Mouse (Mus musculus) frontal cortex, adult 2 months (tissue): ENCODE measurements around the gene Hapln4. TPM values are rescaled to one million over a fixed set of nuclear protein-coding genes. Genes with fewer than 3 reads are reported as not detected.

Experiments used
- DNase-seq, 2 experiments: peaks; one replicate each; pipeline ENCODE4 v3.0.0; 2022; ENCODE audit warnings: low spot score in 1 of 2; ENCODE audit errors: extremely low spot score in 1 of 2
- polyA plus RNA-seq: library from polyadenylated mRNA; depleted of rRNA; stranded (reverse); fragments of >200 nt; gene quantifications from 2 replicates; pipeline ENCODE4 v1.2.3, GENCODE M21; 2012

Gene Hapln4
- polyA plus RNA-seq, 1 experiment, result 34.8 TPM

DNA sequence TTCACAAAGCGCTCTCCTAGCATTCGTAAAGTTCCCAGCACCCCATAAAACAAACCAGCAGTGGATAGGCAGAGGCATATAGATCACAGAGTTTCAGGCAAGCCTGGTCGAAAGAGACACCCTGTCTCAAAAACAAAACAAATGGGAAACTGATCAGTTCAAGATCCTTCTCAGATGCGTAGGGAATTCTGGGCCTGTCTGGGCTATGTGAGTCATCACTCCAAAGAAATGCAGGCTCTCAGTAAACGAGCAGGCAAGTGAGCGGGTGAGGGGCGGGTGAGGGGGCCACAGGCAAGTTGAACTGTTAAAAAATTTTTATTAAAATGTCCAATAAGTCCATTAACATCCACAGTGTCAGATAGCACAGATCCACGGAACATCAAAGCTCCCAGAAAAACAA, 9.5 kb downstream of the Hapln4 start:
- DNase-seq, result no peak

DNA sequence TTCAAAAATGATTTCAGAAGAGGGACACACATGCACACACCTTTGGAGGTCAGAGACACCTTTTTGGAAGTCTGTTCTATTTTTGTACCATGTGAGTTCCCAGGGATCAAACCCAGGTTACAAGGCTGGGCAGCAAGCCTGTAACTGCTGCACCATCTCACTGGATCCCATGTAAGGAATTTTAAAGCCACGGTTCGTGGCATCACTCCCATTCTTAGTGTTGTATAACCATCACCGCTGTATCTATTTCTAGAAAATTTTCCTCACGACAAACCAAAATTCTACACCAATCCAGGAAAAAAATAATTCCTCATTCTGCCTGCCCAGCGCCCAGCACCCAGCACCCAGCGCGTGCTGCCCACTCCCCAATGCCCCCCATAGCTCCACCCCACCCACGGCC, 16.0 kb downstream of the Hapln4 start:
- peak; percentile 56 to 78 for DNase-seq

DNA sequence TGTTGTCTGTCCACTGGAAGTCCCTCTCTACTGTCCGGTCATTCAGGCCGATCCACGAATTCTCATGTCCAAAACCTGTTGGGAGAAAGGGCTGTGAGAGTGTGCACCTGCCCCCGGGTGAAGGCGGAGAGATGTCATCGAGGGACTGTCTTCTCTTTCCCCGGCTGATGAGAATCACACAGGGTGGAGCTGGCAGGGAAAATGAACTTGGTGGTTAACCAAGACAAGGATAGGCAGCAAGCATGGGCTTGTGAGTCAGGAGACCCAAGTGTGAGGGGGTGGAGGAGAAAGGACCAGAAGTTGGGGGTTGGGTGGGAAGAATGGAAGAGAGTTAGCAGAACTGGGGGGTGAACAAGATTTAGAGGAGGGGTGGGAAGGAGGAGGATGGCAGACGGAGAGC, 17.0 kb downstream of the Hapln4 start:
- DNase-seq, result peak; percentile 58 to 74

DNA sequence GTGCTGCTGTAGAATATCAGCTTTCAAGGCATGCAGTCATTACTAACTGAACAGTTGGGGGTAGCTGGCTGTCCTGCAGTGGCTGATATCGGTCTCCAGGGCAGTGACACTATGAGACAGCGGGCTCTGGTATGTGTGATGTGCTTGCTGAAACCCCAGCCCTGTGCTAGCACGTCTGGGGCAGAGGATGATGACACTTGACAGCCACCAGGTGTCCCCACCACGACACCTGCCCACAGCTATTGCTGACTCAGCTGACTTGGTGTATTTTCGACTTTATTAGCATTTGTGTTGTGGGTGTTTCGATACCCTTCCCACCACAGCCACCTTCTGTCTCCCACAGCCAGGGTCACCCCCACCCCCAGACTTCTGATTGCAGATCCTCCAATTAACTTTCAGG, 21.2 kb downstream of the Hapln4 start:
- no peak for DNase-seq

DNA sequence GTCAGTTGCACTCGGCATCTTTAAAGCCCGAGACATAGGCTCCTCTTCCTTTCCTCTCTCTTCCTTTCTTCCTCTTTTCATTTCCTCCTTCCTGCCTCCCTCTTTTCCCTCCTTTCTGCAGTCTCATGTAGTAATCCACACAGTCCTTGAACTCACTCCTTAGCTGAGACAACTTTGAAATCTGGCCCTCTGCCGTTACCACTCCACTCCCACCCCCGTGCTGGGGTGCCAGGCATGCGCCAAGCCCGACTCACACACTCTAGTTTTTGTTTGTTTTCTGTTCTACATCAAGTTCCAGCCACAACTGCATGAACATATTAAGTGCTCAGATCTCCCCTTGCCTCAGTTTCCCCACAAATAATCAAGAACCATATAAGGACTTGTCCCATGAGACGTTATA, 21.7 kb downstream of the Hapln4 start:
- DNase-seq, result no peak

DNA sequence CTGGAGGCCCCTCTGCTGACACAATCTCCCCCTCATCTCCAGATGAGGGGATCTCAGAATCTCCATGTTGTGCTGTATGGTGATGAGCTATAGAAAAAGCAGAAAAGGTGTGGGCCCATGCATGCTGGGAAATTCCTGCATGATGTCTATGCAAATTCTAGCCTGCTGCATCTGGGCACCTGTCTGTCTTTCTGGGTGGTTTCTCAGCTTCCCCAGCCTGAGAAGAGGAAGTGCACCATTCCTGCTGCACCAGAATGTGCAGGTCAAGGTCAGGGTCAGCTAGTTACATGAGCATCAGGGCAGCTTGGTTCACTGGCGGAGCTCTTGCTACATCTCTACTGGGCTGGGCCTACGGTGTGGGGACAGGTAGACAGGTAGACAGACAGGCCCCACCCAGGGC, 27.2 kb downstream of the Hapln4 start:
- DNase-seq, result no peak

DNA sequence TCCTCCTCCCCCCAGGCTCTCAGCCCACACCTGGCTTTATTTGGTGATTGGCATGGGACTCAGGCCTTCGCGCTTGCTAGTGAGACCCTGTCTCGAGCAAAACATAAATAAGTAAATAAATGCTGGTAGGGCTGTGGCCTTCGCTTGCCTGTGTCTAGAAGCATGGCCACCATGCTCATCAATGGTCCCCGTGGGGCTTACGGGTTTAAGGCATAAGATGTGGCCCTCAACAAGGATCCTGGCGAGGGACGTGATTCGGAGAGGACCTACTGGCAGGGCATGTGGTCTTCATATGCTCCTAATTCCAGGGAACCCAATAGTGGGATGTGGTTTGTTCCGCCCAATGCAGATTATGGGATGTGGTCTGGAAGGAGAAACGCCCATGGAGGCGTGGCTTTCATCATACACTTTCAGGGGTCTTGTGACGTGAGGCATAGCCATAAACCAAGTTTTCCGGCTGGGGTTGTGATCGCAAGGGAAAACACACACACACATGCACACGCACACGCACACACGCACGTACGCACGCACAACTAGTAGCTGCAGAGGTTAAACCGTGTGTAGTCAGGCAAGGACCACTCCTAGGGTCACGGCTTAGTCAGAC, 28.0 kb downstream of the Hapln4 start:
- no peak for DNase-seq

DNA sequence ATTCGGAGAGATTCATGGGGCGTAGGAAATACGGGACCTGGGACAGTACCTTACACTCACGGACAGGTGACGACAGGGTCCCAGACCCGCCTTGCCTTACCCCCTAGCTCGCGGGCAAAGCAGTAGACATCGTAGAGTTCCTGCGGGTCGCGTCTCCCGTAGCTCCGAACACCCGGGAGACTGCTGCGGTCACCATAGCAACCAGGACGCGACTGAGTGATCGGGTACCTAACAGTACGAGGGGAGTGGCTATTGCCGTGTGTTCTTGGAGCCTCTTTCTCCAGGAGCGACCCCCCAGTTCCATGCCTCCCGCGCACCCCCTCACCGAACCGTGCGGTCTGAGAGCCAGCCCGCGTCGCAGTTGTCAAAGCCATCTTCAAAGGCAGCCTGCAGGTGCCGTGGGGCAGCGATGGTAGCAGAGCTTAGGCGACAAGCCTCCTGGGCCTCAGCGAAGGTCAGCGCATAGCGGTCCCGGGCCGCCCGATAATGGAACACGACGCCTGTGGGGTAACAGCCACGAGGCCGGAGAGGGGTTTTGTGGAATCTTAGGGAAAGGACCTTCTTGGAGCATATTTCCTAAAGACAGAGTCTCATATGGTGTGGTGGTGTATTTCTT, 29.3 kb downstream of the Hapln4 start:
- no peak for DNase-seq

DNA sequence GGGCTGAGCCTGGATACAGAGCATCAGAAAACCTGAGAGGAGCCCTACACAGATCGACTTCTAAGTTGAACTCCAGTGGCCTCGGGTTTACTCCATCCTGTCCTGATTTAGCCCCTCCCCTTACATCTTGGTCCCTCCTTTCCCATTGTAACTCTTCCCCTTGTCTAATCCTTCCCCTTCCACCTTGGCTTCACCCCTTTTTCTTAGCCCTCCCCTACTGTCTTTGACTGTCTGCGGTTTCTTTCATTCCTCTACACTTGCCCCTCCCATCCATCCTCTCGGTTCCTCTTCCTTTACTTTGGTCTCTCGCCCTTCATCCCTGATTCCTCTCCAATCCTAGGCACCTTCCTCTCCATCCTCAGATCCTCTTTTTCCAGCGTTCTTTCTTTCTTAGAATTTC, 31.2 kb downstream of the Hapln4 start:
- DNase-seq, result no peak

DNA sequence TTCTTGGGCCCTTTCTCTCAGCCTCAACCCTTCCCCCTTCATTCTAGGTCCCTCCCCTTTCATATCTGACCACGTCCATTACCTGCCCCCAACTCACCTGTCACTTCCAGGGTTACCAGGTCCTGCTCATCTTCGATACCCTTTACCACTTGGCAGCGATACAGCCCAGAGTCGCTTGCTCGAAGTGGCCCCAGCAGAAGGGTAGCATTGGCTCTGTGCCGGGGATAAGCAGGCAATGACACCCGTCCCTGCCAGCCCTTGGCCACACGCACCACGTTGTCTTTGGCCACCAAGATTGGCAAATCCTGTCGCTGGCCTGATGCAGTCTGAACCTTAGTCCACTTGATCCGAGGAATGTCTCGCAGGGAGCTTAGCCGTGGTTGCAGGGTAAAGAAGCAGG, 31.6 kb downstream of the Hapln4 start:
- DNase-seq, result no peak

DNA sequence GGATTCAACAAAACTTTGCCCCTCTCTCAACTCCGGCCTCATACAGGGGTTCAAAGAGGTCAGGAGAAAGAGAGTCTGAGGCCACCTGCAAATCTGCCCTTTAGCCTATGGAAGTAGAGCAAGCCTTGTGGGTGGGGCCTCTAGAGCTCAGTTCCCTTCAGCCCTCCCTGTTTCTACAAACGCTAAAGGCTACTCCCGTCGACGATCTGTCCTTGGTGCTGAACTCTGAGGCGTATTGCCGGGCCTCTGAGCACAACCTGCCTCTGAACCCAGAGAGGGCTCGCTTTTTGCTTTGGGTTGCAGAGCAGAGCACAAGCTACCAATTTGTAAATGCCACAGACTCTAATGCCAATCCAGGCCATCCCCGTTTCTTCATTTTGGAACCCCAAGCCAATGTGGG, 34.4 kb downstream of the Hapln4 start:
- no peak for DNase-seq

DNA sequence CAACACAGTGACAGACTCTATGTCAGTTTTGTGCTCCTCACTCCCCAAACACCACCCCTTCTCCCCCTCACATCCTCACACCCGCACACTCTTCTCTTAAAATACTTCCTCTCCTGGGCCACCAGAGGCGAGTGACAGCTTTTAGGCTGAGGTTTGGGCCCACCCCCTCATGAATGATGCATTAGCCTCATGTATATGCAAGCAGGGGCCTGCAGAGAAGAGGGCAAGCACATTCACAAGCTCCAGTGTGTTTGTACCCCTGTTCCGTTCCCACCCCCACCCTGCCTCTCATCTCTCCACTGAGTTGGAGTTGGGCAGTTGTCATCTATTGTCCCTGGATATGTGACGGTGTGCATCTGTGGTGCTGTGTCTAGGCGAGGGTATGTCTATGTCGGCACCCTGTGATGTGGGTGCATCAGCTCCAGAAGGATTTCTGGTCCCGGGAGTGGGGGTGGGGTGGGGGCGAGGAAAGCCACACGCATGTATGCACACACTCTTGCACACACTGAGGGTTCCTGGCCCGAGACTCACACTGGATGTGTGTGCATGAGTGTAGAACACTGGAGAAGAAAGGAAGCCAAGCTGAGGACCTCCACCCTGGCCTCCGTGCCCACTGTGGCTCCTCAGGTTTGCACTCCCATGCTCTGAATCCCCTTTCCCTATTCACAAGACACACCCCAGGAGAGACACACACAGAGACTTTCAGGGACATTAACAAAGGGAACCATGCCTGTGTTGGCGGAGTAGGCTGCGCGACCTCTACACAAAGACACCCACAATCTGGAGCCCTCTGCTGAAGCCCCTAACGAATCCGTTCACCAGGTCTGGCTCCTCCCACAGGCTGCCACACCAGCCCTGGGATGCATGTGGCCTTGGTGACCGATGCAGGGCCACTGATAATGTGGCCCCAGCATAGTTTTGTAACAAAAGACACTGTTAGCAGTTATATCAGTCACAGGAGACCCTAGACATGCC, 35.8 kb downstream of the Hapln4 start:
- peak; percentile 83 to 85 for DNase-seq

DNA sequence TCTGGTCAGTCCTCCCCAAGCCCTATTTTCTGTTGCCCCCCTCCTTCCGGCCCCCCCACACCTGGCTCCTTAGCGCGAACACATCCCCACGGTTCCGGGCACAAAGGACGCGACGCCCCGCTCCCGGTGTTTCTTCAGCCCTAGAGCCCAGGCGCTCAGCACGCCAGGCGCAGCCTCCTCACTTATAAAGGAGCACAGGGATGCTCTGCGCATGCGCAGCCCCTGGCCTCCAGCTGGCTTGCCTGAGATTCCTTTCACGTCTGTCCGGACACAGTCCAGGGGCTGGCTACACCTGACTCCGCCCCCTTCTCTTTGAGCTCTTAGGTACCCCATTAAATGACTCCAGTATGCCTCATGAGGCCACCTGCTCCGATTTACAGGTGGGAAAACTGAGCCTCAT, 37.4 kb downstream of the Hapln4 start, which contains the start of gene Ncan:
Gene Ncan, minus strand, starts transcription at position 207 of the 400 bp plus-strand sequence.
- DNase-seq, result peak; percentile 83 to 95

DNA sequence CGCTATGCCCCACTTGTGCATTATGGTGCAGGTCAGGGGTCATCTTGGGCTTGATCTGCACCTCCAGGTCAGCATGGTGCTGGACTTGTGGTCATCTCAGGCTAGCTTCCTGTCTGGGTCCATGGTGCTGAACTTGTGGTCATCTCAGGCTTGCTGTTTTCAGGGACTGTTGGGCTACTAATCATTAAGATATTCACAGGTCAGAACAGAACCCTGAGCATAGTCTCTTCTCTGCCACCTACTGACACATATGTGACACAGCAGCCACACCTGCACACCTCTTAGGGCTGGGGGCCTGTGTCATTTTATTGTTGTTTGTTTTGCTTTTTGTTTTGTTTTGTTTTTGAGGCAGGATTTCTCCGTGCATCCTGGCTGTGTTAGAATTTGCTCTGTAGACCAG, 39.6 kb downstream of the Hapln4 start:
- no peak for DNase-seq

DNA sequence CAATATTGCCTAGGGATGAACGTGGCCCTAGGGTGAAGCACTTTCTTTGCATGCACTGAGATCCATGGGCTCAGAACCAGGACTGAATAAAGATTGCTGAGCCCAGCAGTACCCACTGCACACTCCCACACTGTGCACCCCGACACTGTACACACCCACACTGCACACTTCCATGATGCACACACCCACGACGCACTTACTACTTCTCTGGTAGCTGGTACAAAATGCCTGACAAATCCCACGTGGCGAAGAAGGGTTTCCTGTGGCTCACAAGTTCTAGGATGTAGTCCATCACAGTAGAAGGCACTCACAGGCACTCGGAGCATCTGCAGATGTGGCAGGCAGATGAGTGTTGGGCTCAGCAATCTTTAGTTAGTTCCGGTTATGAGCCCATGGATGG, 41.7 kb downstream of the Hapln4 start:
- DNase-seq, result peak in 1 of 2 experiments; percentile 53

DNA sequence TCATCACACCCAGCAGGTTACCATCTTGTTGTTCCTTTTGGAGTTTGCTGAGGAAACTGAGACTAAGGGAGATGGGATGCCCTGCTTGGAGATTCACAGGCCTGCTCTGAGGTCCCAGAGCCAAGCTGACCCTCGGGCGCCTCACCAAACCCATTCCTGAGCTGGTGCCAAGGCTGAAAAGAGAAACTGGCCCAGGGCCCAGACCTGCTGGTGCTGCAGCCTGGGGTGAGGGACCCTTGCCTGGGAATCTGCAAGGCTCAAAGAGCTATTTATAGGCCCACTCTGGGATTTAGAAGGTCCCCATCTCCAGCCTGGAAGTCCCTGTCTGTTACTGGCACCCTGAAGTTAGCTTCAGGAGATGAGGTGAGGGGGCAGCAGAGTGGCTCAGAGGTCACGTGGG, 45.2 kb downstream of the Hapln4 start:
- DNase-seq, result peak in 1 of 2 experiments; percentile 75

DNA sequence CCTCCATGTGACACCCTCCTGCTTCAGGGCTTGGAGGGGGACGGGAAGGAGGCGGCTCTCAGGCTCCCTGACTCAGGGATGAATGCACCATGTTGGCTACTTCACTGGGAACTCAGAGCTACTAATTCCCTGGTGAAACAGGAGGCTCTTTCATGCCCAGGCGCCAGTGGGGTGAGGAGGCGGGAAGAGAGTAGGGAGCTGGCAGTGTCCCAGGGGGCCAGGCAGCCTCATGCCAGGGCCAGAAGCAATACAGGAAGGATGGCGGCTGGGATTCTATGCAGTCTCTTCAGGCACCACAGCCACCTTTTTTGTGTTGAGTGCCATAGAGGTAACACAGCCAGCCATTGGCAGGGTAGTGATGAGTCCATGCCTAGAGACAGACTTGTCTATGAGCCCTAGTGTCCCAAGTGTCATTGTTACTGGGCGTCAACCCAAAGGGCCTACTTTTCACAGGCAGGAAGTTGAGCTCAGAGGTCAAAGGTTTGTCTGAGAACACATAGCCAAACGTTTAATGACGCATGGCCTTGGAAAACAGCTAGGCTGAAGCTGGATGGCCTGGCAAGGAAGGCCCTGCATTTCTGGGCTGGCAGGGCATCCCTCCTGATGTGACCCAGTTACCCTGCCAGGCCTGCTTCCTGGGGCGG, 46.2 kb downstream of the Hapln4 start:
- DNase-seq, result peak; percentile 72 to 78

DNA sequence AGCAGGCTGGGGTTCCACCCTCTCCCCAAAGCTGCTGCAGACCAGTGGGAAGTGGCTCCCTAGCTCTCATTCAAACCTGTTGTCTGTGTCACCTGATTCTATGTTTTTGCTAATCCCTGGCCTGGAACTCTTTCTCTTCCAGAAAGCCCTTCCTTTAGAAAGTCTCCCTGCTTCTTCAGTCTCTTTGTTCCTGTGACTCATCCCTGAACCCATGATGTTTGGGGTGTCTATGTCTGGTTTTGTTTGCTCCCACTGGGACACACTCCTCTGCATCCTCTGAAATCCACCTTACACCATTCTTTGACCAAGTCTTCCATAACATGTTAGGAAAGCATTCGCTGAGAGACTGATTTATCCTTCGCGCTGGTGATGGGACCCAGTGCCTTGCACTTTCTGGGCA, 46.8 kb downstream of the Hapln4 start:
- no peak for DNase-seq

DNA sequence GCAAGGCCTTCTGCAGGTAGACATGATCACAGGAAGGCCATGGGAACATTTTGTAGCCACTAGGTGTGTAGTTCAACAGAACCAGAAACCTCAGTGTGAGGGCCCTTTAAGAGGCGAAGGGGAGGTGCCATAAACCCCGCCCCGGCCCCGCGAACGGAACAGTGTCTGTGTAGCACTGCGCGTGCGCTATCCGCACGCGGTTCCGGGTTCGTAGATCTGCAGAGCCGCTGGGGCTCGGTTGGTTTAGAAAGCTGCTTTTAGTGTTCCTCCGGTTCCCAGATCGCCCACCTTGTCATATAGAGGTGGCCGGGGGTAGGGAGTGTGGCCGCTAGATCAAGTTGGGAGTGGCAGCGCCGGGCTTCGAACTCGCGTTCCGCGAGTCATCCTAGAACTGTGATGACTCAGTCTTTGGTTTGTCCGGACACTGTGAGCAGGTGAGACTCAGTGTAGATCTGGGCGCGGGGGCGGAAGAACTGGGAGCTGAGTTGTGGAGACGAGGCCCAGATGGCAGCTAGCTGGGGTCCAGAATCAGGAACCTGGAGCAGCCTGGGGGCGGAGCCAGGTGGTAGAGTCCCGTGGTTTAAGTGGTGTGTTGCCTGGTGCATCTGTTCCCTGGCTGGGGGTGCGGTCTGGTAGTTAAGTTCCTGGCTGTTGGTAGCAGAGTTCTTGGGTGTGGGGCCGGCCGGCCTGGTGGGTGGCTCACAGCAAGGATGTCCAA, 48.1 kb downstream of the Hapln4 start, which contains the start of gene Nr2c2ap:
Gene Nr2c2ap, plus strand, starts transcription at position 168 of the 718 bp plus-strand sequence.
- peak; percentile 61 to 83 for DNase-seq

DNA sequence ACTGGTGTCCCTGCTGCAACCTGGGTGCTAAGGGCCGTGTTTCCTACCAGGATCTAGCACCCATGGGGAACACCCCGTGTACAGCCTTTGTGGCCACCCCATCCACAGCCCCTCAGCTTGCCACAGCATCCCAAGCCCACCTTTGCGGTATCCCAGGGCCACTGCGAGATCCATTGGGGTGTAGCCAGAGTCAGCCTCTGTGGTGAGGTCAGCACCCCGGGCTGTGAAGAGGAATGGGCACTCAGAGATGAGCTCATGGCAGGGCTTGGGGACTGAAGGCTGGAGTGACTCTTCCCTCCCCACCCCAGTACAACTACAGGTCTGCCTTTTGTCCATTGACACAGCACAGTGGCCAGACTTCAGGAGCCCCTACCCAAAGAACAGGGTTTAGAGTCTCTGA, 50.8 kb downstream of the Hapln4 start:
- no peak for DNase-seq
